ENCODE assay signal across 15 mouse cellular contexts in the genomic region with DNA sequence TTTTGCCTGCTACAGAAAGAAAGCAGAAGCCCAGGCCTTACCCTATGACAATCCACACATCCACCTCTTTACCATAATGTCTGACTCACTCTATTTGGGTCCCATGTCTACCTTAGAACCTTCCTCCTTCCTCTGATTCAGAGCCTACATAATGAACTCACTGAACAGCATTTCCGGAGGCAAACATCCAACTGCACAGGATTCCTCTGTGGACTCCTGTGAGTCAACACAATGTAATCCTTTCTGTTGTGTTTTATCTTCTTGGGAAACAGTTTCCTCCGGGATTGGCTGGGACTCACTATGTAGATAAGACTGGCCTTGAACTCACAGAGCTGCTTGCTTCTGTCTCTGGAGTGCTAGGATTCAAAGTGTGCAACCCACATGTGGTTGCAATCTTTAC. TPM values are rescaled to one million over a fixed set of nuclear protein-coding genes. Genes with fewer than 3 reads are reported as not detected.
DNase-seq lines count a peak whose midpoint lies in the region; ATAC-seq lines count a peak whose summit lies in the region.
"Had no signal": no experiment of that assay in that cellular context is flagged by ENCODE, and none has a peak within 500 bp of the region (broad histone marks: within the 10 kb centered on the region; RNA-seq: fewer than 3 reads in every experiment).

No protein-coding gene starts in this region.

- H3K27ac ChIP-seq in heart, embryonic 14.5 days (replicated peaks in 1 of 2; ENCODE audit: control insufficient read depth in 1 of 2, insufficient read depth in 1 of 2, low read depth in 2 of 2, low read length in 2 of 2): peak overlapping the region; percentile 37 to 46; a peak in 3 of 4 replicates
- H3K27ac ChIP-seq: embryonic facial prominence, embryonic 13.5 days; forebrain, embryonic 13.5 days; hindbrain, embryonic 13.5 days; intestine, embryonic 15.5 days; layer of hippocampus, adult 2 months; limb, embryonic 13.5 days had no signal

- no peaks in the 10 kb centered on the region for H3K4me1 ChIP-seq in heart, embryonic 14.5 days (ENCODE audit: control insufficient read depth in 2 of 2, insufficient read depth in 2 of 2, low read length in 2 of 2)
- H3K4me1 ChIP-seq: embryonic facial prominence, embryonic 13.5 days; hindbrain, embryonic 13.5 days; intestine, embryonic 15.5 days; limb, embryonic 13.5 days had no signal

- no peak for DNase-seq in heart, adult 11 months
- DNase-seq in 3T3-L1 (ENCODE audit: low read depth, low spot score): peak; percentile 96
- peak; percentile 75 for DNase-seq in Muller cell, postnatal 12 days (ENCODE audit: inconsistent ontology term)
- peak; percentile 6 for DNase-seq in fibroblast of lung, adult 2 months (ENCODE audit: low read depth)
- no peak for DNase-seq in right cerebral cortex, postnatal 4 days
- DNase-seq in retina, embryonic 14.5 days (ENCODE audit: low spot score): no peak
- DNase-seq: cerebellum, adult 11-12 months; lung, postnatal 10 days had no signal

- no peaks in the 10 kb centered on the region for H3K27me3 ChIP-seq in heart, embryonic 14.5 days (ENCODE audit: control insufficient read depth, insufficient read depth, low read length)
- H3K27me3 ChIP-seq: embryonic facial prominence, embryonic 13.5 days; forebrain, embryonic 13.5 days; hindbrain, embryonic 13.5 days; intestine, embryonic 15.5 days; limb, embryonic 13.5 days had no signal

- 0 out of 2 replicates have a peak, but pooled peaks have one; percentile 47 for ATAC-seq in heart, embryonic 14.5 days (ENCODE audit: insufficient number of reproducible peaks, insufficient read depth, low FRiP score, low read depth)
- ATAC-seq: forebrain, embryonic 13.5 days; intestine, embryonic 15.5 days had no signal

- no peaks in the 10 kb centered on the region for H3K9me3 ChIP-seq in heart, embryonic 14.5 days (ENCODE audit: control insufficient read depth, low read length)
- H3K9me3 ChIP-seq: embryonic facial prominence, embryonic 13.5 days; forebrain, embryonic 13.5 days; hindbrain, embryonic 13.5 days; intestine, embryonic 15.5 days had no signal

- H3K4me2 ChIP-seq in heart, embryonic 14.5 days (ENCODE audit: low read length): no peak overlapping the region
- H3K4me2 ChIP-seq: embryonic facial prominence, embryonic 13.5 days; forebrain, embryonic 13.5 days; hindbrain, embryonic 13.5 days; intestine, embryonic 15.5 days; limb, embryonic 13.5 days had no signal

- no peak overlapping the region for H3K9ac ChIP-seq in heart, embryonic 14.5 days (ENCODE audit: low read length)
- H3K9ac ChIP-seq: embryonic facial prominence, embryonic 13.5 days; forebrain, embryonic 13.5 days; hindbrain, embryonic 13.5 days; intestine, embryonic 15.5 days; limb, embryonic 13.5 days had no signal

- H3K4me3 ChIP-seq in heart, embryonic 14.5 days (ENCODE audit: control insufficient read depth in 1 of 2, insufficient read depth in 1 of 2, low read depth in 1 of 2, low read length in 2 of 2): no peak overlapping the region
- H3K4me3 ChIP-seq: embryonic facial prominence, embryonic 13.5 days; forebrain, embryonic 13.5 days; hindbrain, embryonic 13.5 days; intestine, embryonic 15.5 days; layer of hippocampus, adult 2 months; limb, embryonic 13.5 days had no signal

- 24% methylated on average over 2 of the region's 2 CpGs for WGBS in heart, embryonic 14.5 days

- H3K36me3 ChIP-seq in heart, embryonic 14.5 days (ENCODE audit: control insufficient read depth, insufficient read depth, low read length): no peaks in the 10 kb centered on the region
- H3K36me3 ChIP-seq: embryonic facial prominence, embryonic 13.5 days; hindbrain, embryonic 13.5 days; intestine, embryonic 15.5 days; limb, embryonic 13.5 days had no signal

RNA-seq across cellular contexts. Expression of a gene that starts 44.9 kb away (rescaled TPM):
- polyA plus RNA-seq in heart, embryonic 14.5 days (2014; fragmentation: Nextera tagmentation; extraction: Ambion mirVana): 1.00 and 1.0 TPM in 2 replicates

Comparison
In these comparisons a context has a peak if more than half of its experiments do, and no peak if none do; other contexts are left out.
1. DNase-seq: peak in 3T3-L1 (single experiment), Muller cell, postnatal 12 days (single experiment) and fibroblast of lung, adult 2 months (single experiment); none in heart, adult 11 months (single experiment), right cerebral cortex, postnatal 4 days (single experiment) and retina, embryonic 14.5 days (single experiment).